Mouse (Mus musculus) forebrain, embryonic 15.5 days (tissue): ENCODE results near the gene Reg3g. TPM values are rescaled to one million over a fixed set of nuclear protein-coding genes. Genes with fewer than 3 reads are reported as not detected.
"Not testable (repeated sequence)": the region's sequence is repeated elsewhere in the genome, so short reads cannot be mapped to it uniquely, and the experiment has no call there.

Source experiments
- ATAC-seq: fragments of 200-750 bp; cut with Nextera tagmentation; replicated peaks from 2 replicates; pipeline ENCODE4 v1.8.0; 2017; ENCODE audit warnings: mild to moderate bottlenecking, moderate TSS enrichment, moderate library complexity
- H3K27ac ChIP-seq: fragments of 300-500 bp; sonication (generic); replicated peaks from 2 replicates; pipeline ENCODE4 v1.5.1; 2015; ENCODE audit warnings: mild to moderate bottlenecking, inconsistent platforms
- H3K27me3 ChIP-seq: fragments of 300-500 bp; sonication (generic); 2 replicates; pipeline ENCODE4 v1.6.1; 2015; ENCODE audit warnings: inconsistent platforms
- H3K36me3 ChIP-seq: fragments of 300-500 bp; sonication (generic); 2 replicates; pipeline ENCODE4 v1.6.1; 2015; ENCODE audit warnings: mild to moderate bottlenecking, inconsistent platforms
- H3K4me1 ChIP-seq: fragments of 300-500 bp; sonication (generic); 2 replicates; pipeline ENCODE4 v1.6.1; 2015; ENCODE audit warnings: inconsistent platforms
- H3K4me2 ChIP-seq: fragments of 300-500 bp; sonication (generic); replicated peaks from 2 replicates; pipeline ENCODE4 v1.6.1; 2015; ENCODE audit warnings: mild to moderate bottlenecking, inconsistent platforms
- H3K4me3 ChIP-seq: fragments of 300-500 bp; sonication (generic); 2 replicates; pipeline ENCODE4 v1.5.1; 2015; ENCODE audit warnings: mild to moderate bottlenecking, inconsistent platforms
- H3K9ac ChIP-seq: fragments of 300-500 bp; sonication (generic); replicated peaks from 2 replicates; pipeline ENCODE4 v1.6.1; 2015; ENCODE audit warnings: mild to moderate bottlenecking, inconsistent platforms
- H3K9me3 ChIP-seq: fragments of 300-500 bp; sonication (generic); 2 replicates; pipeline ENCODE4 v1.6.1; 2016; ENCODE audit warnings: inconsistent platforms
- WGBS: fragments of 180-500 bp; shearing (Covaris S2); methylation state at CpG from one replicate; pipeline ENCODE4 v1.1.7; 2015; ENCODE audit warnings: mixed read lengths; 5-methylcytosine and 5-hydroxymethylcytosine counted together
- polyA plus RNA-seq: library from polyadenylated mRNA; unstranded; fragments of >200 nt; fragmentation: Nextera tagmentation; extraction: Ambion mirVana; gene quantifications from 2 replicates; pipeline ENCODE4 v1.2.1, GENCODE M21; 2015

Reg3g gene
- polyA plus RNA-seq, 1 experiment from 2014 or later = not detected

- no peak for ATAC-seq
Observed at GRCm38 (mm10) chr6:78447202-78447601, 21.5 kb downstream of the Reg3g start.

GRCm38 (mm10) chr6:78425497-78425896, 43.2 kb downstream of the Reg3g start:
- Histone ChIP-seq H3K27me3 (no peaks in the 10 kb centered on the region), H3K4me1 (no peaks in the 10 kb centered on the region), H3K4me3 (no peak overlapping the region), H3K9ac (no peak overlapping the region), H3K9me3 (no peaks in the 10 kb centered on the region), H3K27ac (no peak overlapping the region), H3K36me3 (no peaks in the 10 kb centered on the region), H3K4me2 (no peak overlapping the region)
- no peak for ATAC-seq
- 84% methylated on average over 3 of the region's 3 CpGs for WGBS

More at GRCm38 (mm10) chr6:78447202-78447601, 21.5 kb downstream of the Reg3g start:
- Histone ChIP-seq H3K27ac (no peak overlapping the region), H3K36me3 (no peaks in the 10 kb centered on the region), H3K4me3 (no peak overlapping the region), H3K9me3 (no peaks in the 10 kb centered on the region), H3K4me1 (no peaks in the 10 kb centered on the region), H3K9ac (no peak overlapping the region), H3K27me3 (no peaks in the 10 kb centered on the region), H3K4me2 (no peak overlapping the region)
- WGBS = 84% methylated on average over 1 of the region's 1 CpGs

GRCm38 (mm10) chr6:78422411-78422810, 46.3 kb downstream of the Reg3g start, which contains the start of gene Reg1:
Gene Reg1, plus strand, starts transcription at chr6:78422711.
- H3K4me2 ChIP-seq, H3K4me3 ChIP-seq, H3K27ac ChIP-seq, ATAC-seq, H3K4me1 ChIP-seq, H3K9me3 ChIP-seq, H3K27me3 ChIP-seq, H3K9ac ChIP-seq, H3K36me3 ChIP-seq: not testable (repeated sequence)

Other genes with a start within 250 kb of the Reg3g start
- not detected in 2 replicates for gene Reg3b, start 98.2 kb downstream of the Reg3g start, polyA plus RNA-seq
- gene Reg3d, start 90.0 kb downstream of the Reg3g start, polyA plus RNA-seq = not detected in 2 replicates
- not detected in 2 replicates for gene Reg3a, start 88.2 kb downstream of the Reg3g start, polyA plus RNA-seq
- not detected in 2 replicates for gene Reg2, start 73.2 kb downstream of the Reg3g start, polyA plus RNA-seq
- not detected in 2 replicates for gene Reg1, start 46.2 kb downstream of the Reg3g start, polyA plus RNA-seq